Mouse (Mus musculus) stomach, postnatal 0 days (tissue): ENCODE results near the gene Prdm16.

Source experiments
- CTCF ChIP-seq: IDR thresholded peaks from 2 replicates; pipeline ENCODE4 v1.5.1; 2016; ENCODE audit warnings: antibody characterized with exemption, low read depth, mild to moderate bottlenecking, moderate library complexity
- EP300 ChIP-seq: optimal IDR thresholded peaks from 2 replicates; pipeline ENCODE3; 2016; ENCODE audit warnings: antibody characterized with exemption

DNA sequence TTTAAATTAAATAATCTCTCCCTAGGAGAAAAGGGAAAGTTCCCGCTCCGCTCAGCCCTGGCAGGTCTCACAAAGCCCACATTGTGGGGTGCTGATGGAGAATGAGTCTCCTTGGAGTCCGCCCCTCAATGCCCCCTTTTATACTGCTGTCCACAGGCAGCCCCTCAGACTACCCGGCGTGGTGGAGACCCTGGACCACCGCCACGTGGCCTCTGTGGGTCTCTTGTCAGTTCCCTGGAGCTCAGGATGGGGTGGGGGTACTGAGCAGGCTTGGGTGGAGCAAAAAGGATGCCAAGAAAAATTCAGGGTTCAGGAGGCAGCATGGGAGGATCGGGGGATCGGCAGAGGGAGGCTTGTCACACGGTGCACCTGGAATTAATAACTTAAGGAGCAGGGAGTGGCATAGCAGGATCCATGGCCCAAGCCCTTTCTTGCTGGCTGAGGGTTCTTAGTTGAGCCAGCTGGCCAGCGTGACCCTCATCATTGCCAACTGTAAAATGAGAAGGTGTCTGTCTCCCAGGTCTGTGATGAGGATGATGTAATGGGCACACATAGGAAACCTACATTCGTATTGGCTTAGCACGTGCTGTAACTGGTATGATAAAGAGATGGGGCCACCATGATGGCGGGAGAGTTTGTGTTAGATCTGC is 239.9 kb downstream of the Prdm16 start:
- TF ChIP-seq CTCF: no peak
- TF ChIP-seq EP300: no peak
